Mouse (Mus musculus): ENCODE results near the gene Iqgap2.

GRCm38 (mm10) chr13:95829431-95830171 lies 62.1 kb downstream of the Iqgap2 start:
- TF ChIP-seq CTCF (IDR thresholded peaks at IDR 0.05) (no peak), EP300 (IDR thresholded peaks at IDR 0.05; ENCODE audit: insufficient read depth, low read depth, low read length) (no peak), POLR2A (IDR thresholded peaks at IDR 0.05; ENCODE audit: insufficient read depth, low read depth, low read length) (no peak)

All from heart, adult 2 months (tissue).